Mouse (Mus musculus): ENCODE results near the gene Taok2.

The Taok2 gene

GRCm38 (mm10) chr7:126823940-126824339 is 60.6 kb downstream of the Taok2 start:
- DNase-seq: peak; percentile 60

- peak; percentile 79 for DNase-seq
Observed at GRCm38 (mm10) chr7:126823202-126823711, 61.2 kb downstream of the Taok2 start.

- peak; percentile 66 for DNase-seq
Observed at GRCm38 (mm10) chr7:126822741-126823140, 61.8 kb downstream of the Taok2 start.

GRCm38 (mm10) chr7:126821835-126822511 is 62.5 kb downstream of the Taok2 start:
- peak; percentile 86 for DNase-seq

GRCm38 (mm10) chr7:126818818-126819217 is 65.7 kb downstream of the Taok2 start:
- DNase-seq: peak; percentile 6

GRCm38 (mm10) chr7:126817595-126817994 is 66.9 kb downstream of the Taok2 start:
- peak; percentile 4 for DNase-seq

- peak; percentile 1 for DNase-seq
Observed at GRCm38 (mm10) chr7:126816494-126816893, 68.0 kb downstream of the Taok2 start.

- DNase-seq: peak; percentile 1
Observed at GRCm38 (mm10) chr7:126815726-126816222, 68.7 kb downstream of the Taok2 start.

All from cerebellum, adult 11-12 months (tissue).